Comparison of ENCODE assay signal across 14 mouse cellular contexts in the genomic region with DNA sequence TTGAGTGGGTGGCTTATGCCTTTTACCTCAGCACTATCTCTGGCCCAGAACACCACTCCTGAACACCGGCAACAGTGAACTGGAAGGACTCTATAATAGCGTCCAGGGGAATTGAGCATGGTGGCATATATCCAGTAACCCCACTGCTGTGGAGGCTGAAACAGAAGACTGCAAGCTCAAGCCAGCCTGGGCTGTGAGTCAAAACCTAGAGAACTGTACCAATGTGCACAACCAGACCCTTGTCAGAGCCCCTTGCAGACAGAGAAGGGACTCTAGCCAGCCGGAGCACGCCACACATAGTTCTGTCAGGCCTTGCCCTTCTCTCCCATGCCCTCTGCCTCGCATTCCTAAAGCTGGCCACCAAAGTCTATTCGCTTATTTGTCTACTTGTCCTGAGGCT. TPM values are rescaled to one million over a fixed set of nuclear protein-coding genes. Genes with fewer than 3 reads are reported as not detected.
DNase-seq lines count a peak whose midpoint lies in the region; ATAC-seq and TF ChIP-seq lines count a peak whose summit lies in the region.
"Had no signal": no experiment of that assay in that cellular context is flagged by ENCODE, and none has a peak within 500 bp of the region (broad histone marks: within the 10 kb centered on the region; RNA-seq: fewer than 3 reads in every experiment).

No protein-coding gene starts in this region.

- no peaks in the 10 kb centered on the region for H3K27me3 ChIP-seq in hindbrain, embryonic 16.5 days (replicated peaks; ENCODE audit: control insufficient read depth, insufficient read depth, low read length)
- H3K27me3 ChIP-seq in hindbrain, embryonic 12.5 days: 0 out of 2 replicates have a peak, but pooled peaks cover 3% of the 10 kb centered on the region
- no peaks in the 10 kb centered on the region for H3K27me3 ChIP-seq in midbrain, postnatal 0 days (ENCODE audit: insufficient read depth, low read length)
- H3K27me3 ChIP-seq in midbrain, embryonic 13.5 days: no peaks in the 10 kb centered on the region; the same call in 1 of the 2 replicates
- H3K27me3 ChIP-seq in stomach, postnatal 0 days (ENCODE audit: control insufficient read depth, insufficient read depth, low read length): no peaks in the 10 kb centered on the region
- H3K27me3 ChIP-seq: intestine, embryonic 15.5 days; Patski; stomach, embryonic 15.5 days had no signal

- no peak overlapping the region for H3K4me2 ChIP-seq in hindbrain, embryonic 16.5 days (ENCODE audit: low read length)
- H3K4me2 ChIP-seq in hindbrain, embryonic 12.5 days (replicated peaks): no peak overlapping the region
- H3K4me2 ChIP-seq in midbrain, postnatal 0 days (ENCODE audit: low read depth, low read length, poor library complexity, severe bottlenecking): no peak overlapping the region
- H3K4me2 ChIP-seq in midbrain, embryonic 13.5 days (replicated peaks): no peak overlapping the region
- H3K4me2 ChIP-seq in stomach, postnatal 0 days (replicated peaks; ENCODE audit: low read depth): no peak overlapping the region
- H3K4me2 ChIP-seq: intestine, embryonic 15.5 days; stomach, embryonic 15.5 days had no signal

- peak; percentile 22 for DNase-seq in cerebellum, adult 9-11 months
- no peak for DNase-seq in cerebellum, postnatal 36 days
- peak; percentile 56 for DNase-seq in midbrain, postnatal 0 days (ENCODE audit: low spot score)
- no peak for DNase-seq in stomach, postnatal 0 days (ENCODE audit: low spot score)
- DNase-seq in right cerebral cortex, postnatal 36 days (ENCODE audit: low spot score in 2 of 2): no peak
- DNase-seq: lung, postnatal 10 days; thymus, postnatal 36 days had no signal

- TF ChIP-seq CTCF in midbrain, postnatal 0 days (IDR thresholded peaks at IDR 0.05): no peak
- TF ChIP-seq CTCF in stomach, postnatal 0 days (IDR thresholded peaks at IDR 0.05; ENCODE audit: low read depth): no peak

- peak overlapping the region; percentile 29; the same call in 1 of the 2 replicates for H3K27ac ChIP-seq in hindbrain, embryonic 16.5 days (ENCODE audit: low read depth, low read length)
- no peak overlapping the region for H3K27ac ChIP-seq in hindbrain, embryonic 12.5 days
- no peak overlapping the region for H3K27ac ChIP-seq in midbrain, postnatal 0 days (ENCODE audit: low read depth, low read length)
- no peak overlapping the region for H3K27ac ChIP-seq in midbrain, embryonic 13.5 days
- H3K27ac ChIP-seq in stomach, postnatal 0 days (replicated peaks): peak overlapping the region; percentile 90; the same call in 1 of the 2 replicates
- H3K27ac ChIP-seq: intestine, embryonic 15.5 days; liver, embryonic 14.5 days had no signal

- ATAC-seq in hindbrain, embryonic 16.5 days: peak; percentile 81; the same call in 1 of the 2 replicates
- ATAC-seq in hindbrain, embryonic 12.5 days (ENCODE audit: low FRiP score): no peak
- ATAC-seq in midbrain, postnatal 0 days (ENCODE audit: low FRiP score): no peak
- ATAC-seq in midbrain, embryonic 13.5 days: no peak
- ATAC-seq in stomach, postnatal 0 days (ENCODE audit: low FRiP score, low TSS enrichment): no peak
- ATAC-seq: intestine, embryonic 15.5 days; Patski had no signal

- no peaks in the 10 kb centered on the region for H3K36me3 ChIP-seq in hindbrain, embryonic 16.5 days (ENCODE audit: control insufficient read depth, insufficient read depth, low read length)
- H3K36me3 ChIP-seq in hindbrain, embryonic 12.5 days: no peaks in the 10 kb centered on the region
- no peaks in the 10 kb centered on the region for H3K36me3 ChIP-seq in midbrain, postnatal 0 days (ENCODE audit: insufficient read depth, low read length)
- H3K36me3 ChIP-seq in midbrain, embryonic 13.5 days: no peaks in the 10 kb centered on the region
- no peaks in the 10 kb centered on the region for H3K36me3 ChIP-seq in stomach, postnatal 0 days (ENCODE audit: control insufficient read depth, insufficient read depth, low read length)
- H3K36me3 ChIP-seq: intestine, embryonic 15.5 days; stomach, embryonic 15.5 days had no signal

- H3K4me1 ChIP-seq in hindbrain, embryonic 16.5 days (ENCODE audit: control insufficient read depth, insufficient read depth, low read depth, low read length): no peaks in the 10 kb centered on the region
- peaks cover 15% of the 10 kb centered on the region for H3K4me1 ChIP-seq in hindbrain, embryonic 12.5 days
- no peaks in the 10 kb centered on the region for H3K4me1 ChIP-seq in midbrain, postnatal 0 days (ENCODE audit: insufficient read depth, low read length)
- H3K4me1 ChIP-seq in midbrain, embryonic 13.5 days (replicated peaks): no peaks in the 10 kb centered on the region
- peaks cover 7% of the 10 kb centered on the region; the same call in 1 of the 2 replicates for H3K4me1 ChIP-seq in stomach, postnatal 0 days (replicated peaks; ENCODE audit: control insufficient read depth, insufficient read depth)

- WGBS in hindbrain, embryonic 16.5 days: 77% methylated on average over 6 of the region's 6 CpGs
- 82% methylated on average over 6 of the region's 6 CpGs for WGBS in hindbrain, embryonic 12.5 days
- WGBS in midbrain, postnatal 0 days: 85% methylated on average over 6 of the region's 6 CpGs
- WGBS in midbrain, embryonic 13.5 days: 95% methylated on average over 6 of the region's 6 CpGs
- whole genome bisulfite sequencing in stomach, postnatal 0 days: 67% methylated on average over 6 of the region's 6 CpGs

- H3K9ac ChIP-seq in hindbrain, embryonic 16.5 days (ENCODE audit: low read depth, low read length): no peak overlapping the region
- no peak overlapping the region for H3K9ac ChIP-seq in hindbrain, embryonic 12.5 days
- H3K9ac ChIP-seq in midbrain, postnatal 0 days (replicated peaks; ENCODE audit: low read length, poor library complexity, severe bottlenecking): no peak overlapping the region
- no peak overlapping the region for H3K9ac ChIP-seq in midbrain, embryonic 13.5 days (replicated peaks)
- H3K9ac ChIP-seq in stomach, postnatal 0 days (ENCODE audit: low read length): no peak overlapping the region
- H3K9ac ChIP-seq: intestine, embryonic 15.5 days; liver, embryonic 14.5 days; stomach, embryonic 15.5 days had no signal

- no peak overlapping the region for H3K4me3 ChIP-seq in hindbrain, embryonic 16.5 days (ENCODE audit: low read length)
- H3K4me3 ChIP-seq in hindbrain, embryonic 12.5 days: no peak overlapping the region
- H3K4me3 ChIP-seq in midbrain, postnatal 0 days (ENCODE audit: low read depth, low read length): no peak overlapping the region
- H3K4me3 ChIP-seq in midbrain, embryonic 13.5 days (replicated peaks): no peak overlapping the region
- no peak overlapping the region for H3K4me3 ChIP-seq in stomach, postnatal 0 days (ENCODE audit: low read depth, low read length)
- H3K4me3 ChIP-seq: intestine, embryonic 15.5 days; stomach, embryonic 15.5 days had no signal

- peaks cover 2% of the 10 kb centered on the region; the same call in 1 of the 2 replicates for H3K9me3 ChIP-seq in hindbrain, embryonic 16.5 days (ENCODE audit: control insufficient read depth, low read length)
- H3K9me3 ChIP-seq in hindbrain, embryonic 12.5 days (replicated peaks): no peaks in the 10 kb centered on the region
- H3K9me3 ChIP-seq in midbrain, postnatal 0 days (ENCODE audit: low read length): no peaks in the 10 kb centered on the region
- H3K9me3 ChIP-seq in midbrain, embryonic 13.5 days: 0 out of 2 replicates have a peak, but pooled peaks cover 4% of the 10 kb centered on the region
- no peaks in the 10 kb centered on the region for H3K9me3 ChIP-seq in stomach, postnatal 0 days (ENCODE audit: control insufficient read depth, low read length)
- H3K9me3 ChIP-seq: intestine, embryonic 15.5 days; stomach, embryonic 15.5 days had no signal

- TF ChIP-seq EP300 in stomach, postnatal 0 days (optimal IDR thresholded peaks at IDR 0.05): no peak

RNA-seq across cellular contexts. Expression of gene Prr5, which starts 28.7 kb away (rescaled TPM):
- 30.5 and 33.2 TPM in 2 replicates for polyA plus RNA-seq in hindbrain, embryonic 16.5 days (2015; fragmentation: Nextera tagmentation; extraction: Ambion mirVana)
- polyA plus RNA-seq in hindbrain, embryonic 12.5 days (2016; fragmentation: Nextera tagmentation; extraction: Ambion mirVana): 17.9 and 19.4 TPM in 2 replicates
- 25.8 and 33.4 TPM in 2 replicates for total RNA-seq in midbrain, postnatal 0 days (2014; rRNA removed)
- polyA plus RNA-seq in midbrain, postnatal 0 days (2015; fragmentation: Nextera tagmentation; extraction: Ambion mirVana): 37.8 and 40.7 TPM in 2 replicates
- polyA plus RNA-seq in midbrain, embryonic 13.5 days (2015; fragmentation: Nextera tagmentation; extraction: Ambion mirVana): 12.2 and 13.8 TPM in 2 replicates
- polyA plus RNA-seq in stomach, postnatal 0 days (2015; fragmentation: Nextera tagmentation; extraction: Ambion mirVana): 18.2 and 20.3 TPM in 2 replicates

Comparison
In these comparisons a context has a peak if more than half of its experiments do, and no peak if none do; other contexts are left out.
1. DNase-seq: peak in cerebellum, adult 9-11 months (single experiment) and midbrain, postnatal 0 days (single experiment); none in cerebellum, postnatal 36 days (0 of 2), stomach, postnatal 0 days (single experiment) and right cerebral cortex, postnatal 36 days (0 of 2).
2. H3K27ac ChIP-seq: peak in hindbrain, embryonic 16.5 days (single experiment) and stomach, postnatal 0 days (single experiment); none in hindbrain, embryonic 12.5 days (single experiment), midbrain, postnatal 0 days (single experiment) and midbrain, embryonic 13.5 days (single experiment).